Mouse (Mus musculus) induced T-regulatory cell, adult 2 months (primary cell): ENCODE results near the gene Osbpl2.

ENCODE experiments used
- DNase-seq: peaks from one replicate; pipeline ENCODE4 v3.0.0-alpha.2; 2012; ENCODE audit warnings: low read depth

Osbpl2 gene

DNA sequence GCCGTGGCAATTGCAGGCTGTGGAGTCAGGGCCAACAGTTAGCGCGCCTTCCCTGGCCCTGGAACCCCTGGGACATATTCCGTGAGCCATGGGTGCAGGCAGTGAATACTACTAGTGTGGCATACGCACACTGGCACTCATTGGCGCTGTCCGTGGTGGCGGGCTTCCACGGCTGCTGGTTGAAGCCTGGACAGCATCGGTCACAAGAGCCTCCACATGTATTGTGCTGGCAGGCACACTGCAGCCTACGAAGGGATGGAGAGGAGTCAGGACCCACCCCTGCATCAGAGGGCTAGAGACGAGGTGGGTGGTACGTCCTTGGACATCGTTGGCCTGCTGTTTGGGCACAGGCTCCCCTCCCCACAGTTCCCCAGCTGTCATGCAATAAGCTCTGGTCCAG lies 83.2 kb downstream of the Osbpl2 start:
- DNase-seq: no peak

GRCm38 (mm10) chr2:180202805-180203204 lies 83.7 kb downstream of the Osbpl2 start:
- DNase-seq: no peak

DNA sequence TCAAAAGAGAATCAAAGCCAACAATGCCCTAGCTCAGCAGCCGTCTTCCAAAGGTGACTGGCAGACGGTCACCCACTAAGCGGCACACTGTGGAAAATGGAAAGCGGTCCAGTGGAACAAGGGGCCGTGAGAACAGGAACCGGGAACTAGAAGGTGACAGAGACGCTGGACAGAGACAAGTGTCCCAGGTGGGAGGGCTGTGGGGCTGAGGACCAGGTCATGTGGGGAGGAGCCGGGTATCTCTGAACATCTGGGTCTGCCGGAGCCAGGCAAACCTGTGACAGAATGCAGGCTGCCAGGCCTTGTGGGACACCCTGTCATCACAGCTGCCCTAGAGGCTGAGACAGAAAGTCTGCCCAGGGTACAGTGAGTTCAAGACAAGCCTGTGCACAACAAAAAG lies 85.4 kb downstream of the Osbpl2 start:
- no peak for DNase-seq

DNA sequence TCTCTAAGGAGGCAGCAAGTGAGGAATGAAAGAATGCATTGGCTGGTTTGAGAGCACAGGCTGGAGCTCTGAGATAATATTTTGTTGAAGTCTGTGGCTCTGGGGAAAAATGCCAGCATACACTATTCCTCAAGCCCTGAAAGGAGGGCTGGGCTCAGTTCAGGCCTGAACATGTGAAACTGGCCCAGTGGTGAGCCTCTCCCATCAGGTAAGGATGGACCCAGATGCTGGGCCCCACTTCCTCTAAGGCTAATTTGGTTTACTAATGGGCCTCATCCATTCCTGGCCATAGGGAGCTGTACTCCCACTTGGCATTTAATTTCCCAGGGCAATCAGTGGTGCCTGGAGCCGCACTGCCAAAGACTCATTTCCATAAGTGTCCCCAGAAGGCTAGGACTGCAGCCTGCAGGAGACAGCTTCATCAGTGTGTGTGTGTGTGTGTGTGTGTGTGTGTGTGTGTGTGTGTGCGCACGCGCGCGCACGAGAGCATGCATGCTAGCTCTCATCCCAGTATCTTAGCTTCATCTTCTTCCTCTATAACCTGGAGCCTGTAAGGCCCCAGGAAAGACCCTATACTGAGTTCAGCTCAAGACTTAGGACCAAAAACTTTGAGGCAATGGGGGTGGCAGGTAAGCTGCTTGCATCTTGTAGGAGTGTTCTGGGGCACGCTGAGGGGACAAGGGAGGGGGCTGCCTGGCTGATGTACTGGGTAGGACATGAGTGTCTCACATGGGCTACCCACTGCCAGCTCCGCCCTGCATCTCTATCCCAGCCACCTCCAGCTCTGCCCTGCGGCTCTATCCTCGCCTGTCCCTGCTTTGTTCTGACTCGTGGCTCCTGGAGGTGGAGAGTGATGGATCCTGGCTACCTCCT lies 86.2 kb downstream of the Osbpl2 start:
- DNase-seq: no peak

DNA sequence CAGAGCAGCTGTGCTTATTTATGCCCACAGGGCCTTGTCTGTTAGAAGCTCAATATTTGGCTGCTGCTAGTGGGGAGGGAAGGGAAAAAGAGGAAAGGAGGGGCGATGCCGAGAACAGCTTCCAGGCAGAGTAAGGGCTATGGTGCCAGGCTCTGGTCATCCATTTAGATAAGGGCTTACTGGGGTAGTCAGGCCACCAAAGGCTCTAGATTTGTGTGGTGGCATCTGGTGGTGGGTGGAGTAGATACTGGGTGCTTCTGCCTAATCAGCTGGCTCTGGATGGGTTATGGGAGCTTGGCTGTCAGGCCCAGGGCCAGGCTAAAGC lies 86.8 kb downstream of the Osbpl2 start:
- DNase-seq: no peak

DNA sequence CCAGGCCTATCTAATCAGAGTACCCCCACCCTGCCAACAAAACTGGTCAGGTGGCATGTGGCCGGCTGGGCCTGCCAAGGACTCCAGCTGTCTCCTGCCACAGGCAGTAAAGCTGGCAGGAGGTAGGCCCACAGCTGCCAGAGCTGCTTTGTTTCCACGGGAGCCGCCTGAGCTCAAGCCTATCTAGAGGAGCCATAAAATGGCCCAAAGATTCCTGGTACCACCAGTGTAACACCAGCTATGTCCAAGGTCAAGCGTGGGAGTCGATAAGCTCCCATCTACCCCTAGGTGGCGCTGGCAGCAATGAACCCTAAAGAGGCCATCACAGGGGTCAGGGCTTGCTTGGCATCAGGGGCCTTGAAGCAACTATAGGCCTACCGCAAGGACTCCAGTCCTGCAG lies 88.7 kb downstream of the Osbpl2 start:
- DNase-seq: peak; percentile 48

GRCm38 (mm10) chr2:180208976-180209375 lies 89.9 kb downstream of the Osbpl2 start:
- no peak for DNase-seq

DNA sequence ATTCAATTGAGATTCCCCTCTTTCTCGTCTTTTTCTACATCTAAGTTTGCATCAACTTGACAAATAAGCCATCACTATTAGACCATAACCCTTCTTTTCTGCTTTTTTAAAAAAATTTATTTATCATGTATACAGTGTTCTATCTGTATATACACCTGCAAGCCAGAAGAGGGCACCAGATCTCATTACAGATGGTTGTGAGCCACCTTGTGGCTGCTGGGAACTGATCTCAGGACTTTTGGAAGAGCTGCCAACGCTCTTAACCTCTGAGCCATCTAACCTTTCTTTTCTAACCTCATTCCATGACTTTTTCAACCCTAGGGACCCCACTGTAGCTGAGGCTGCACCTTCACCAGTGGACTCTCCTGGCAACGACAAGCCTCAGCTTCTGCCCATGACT lies 93.1 kb downstream of the Osbpl2 start:
- no peak for DNase-seq
